In genomic region chr6:32585211-32585610, GRCm38 (mm10) we compare ENCODE assay signal across 10 mouse cellular contexts. TPM values are rescaled to one million over a fixed set of nuclear protein-coding genes. Genes with fewer than 3 reads are reported as not detected.
A peak's percentile ranks its signal among the peaks of the same experiment; 100 is the strongest.
DNase-seq lines count a peak whose midpoint lies in the region; ATAC-seq lines count a peak whose summit lies in the region.
"Had no signal": no experiment of that assay in that cellular context is flagged by ENCODE, and none has a peak within 500 bp of the region (broad histone marks: within the 10 kb centered on the region; RNA-seq: fewer than 3 reads in every experiment).

No protein-coding gene starts in this region.

- H3K9ac ChIP-seq in intestine, embryonic 14.5 days (ENCODE audit: low read length), result no peak overlapping the region
- no peak overlapping the region for H3K9ac ChIP-seq in intestine, embryonic 15.5 days
- H3K9ac ChIP-seq in embryonic facial prominence, embryonic 12.5 days, result no peak overlapping the region
- peak overlapping the region; percentile 39; the same call in 1 of the 2 replicates for H3K9ac ChIP-seq in hindbrain, embryonic 12.5 days
- peak overlapping the region; percentile 37; the same call in 1 of the 2 replicates for H3K9ac ChIP-seq in midbrain, embryonic 15.5 days

- peak overlapping the region; percentile 13; the same call in 1 of the 2 replicates for H3K4me2 ChIP-seq in intestine, embryonic 14.5 days (ENCODE audit: low read length)
- no peak overlapping the region for H3K4me2 ChIP-seq in intestine, embryonic 15.5 days (replicated peaks)
- H3K4me2 ChIP-seq in embryonic facial prominence, embryonic 12.5 days (replicated peaks), result peak overlapping the region; percentile 32
- H3K4me2 ChIP-seq in hindbrain, embryonic 12.5 days (replicated peaks), result peak overlapping the region; percentile 90
- H3K4me2 ChIP-seq in midbrain, embryonic 15.5 days, result peak overlapping the region; percentile 66

- H3K4me1 ChIP-seq in intestine, embryonic 14.5 days (replicated peaks; ENCODE audit: control insufficient read depth, insufficient read depth, low read length), result 0 out of 2 replicates have a peak, but pooled peaks cover 6% of the 10 kb centered on the region
- H3K4me1 ChIP-seq in intestine, embryonic 15.5 days (replicated peaks), result peaks cover 15% of the 10 kb centered on the region
- peaks cover 17% of the 10 kb centered on the region for H3K4me1 ChIP-seq in embryonic facial prominence, embryonic 12.5 days
- H3K4me1 ChIP-seq in hindbrain, embryonic 12.5 days, result peaks cover 48% of the 10 kb centered on the region
- H3K4me1 ChIP-seq in midbrain, embryonic 15.5 days, result peaks cover 44% of the 10 kb centered on the region

- 46% methylated on average over 3 of the region's 3 CpGs for WGBS in intestine, embryonic 14.5 days
- 49% methylated on average over 3 of the region's 3 CpGs for WGBS in intestine, embryonic 15.5 days
- 36% methylated on average over 3 of the region's 3 CpGs for WGBS in embryonic facial prominence, embryonic 12.5 days
- 42% methylated on average over 3 of the region's 3 CpGs for WGBS in hindbrain, embryonic 12.5 days
- WGBS in midbrain, embryonic 15.5 days, result 33% methylated on average over 3 of the region's 3 CpGs

- intact Hi-C loops in gastrocnemius, postnatal 36 days (cut with DNase I), result loop anchor here (5.0 to 10.0 kb wide), 2 partner anchors 103 to 920 kb away; no protein-coding TSS in a partner anchor

- H3K36me3 ChIP-seq in intestine, embryonic 14.5 days (ENCODE audit: control insufficient read depth, insufficient read depth, low read length), result no peaks in the 10 kb centered on the region
- H3K36me3 ChIP-seq in intestine, embryonic 15.5 days, result no peaks in the 10 kb centered on the region
- H3K36me3 ChIP-seq in embryonic facial prominence, embryonic 12.5 days, result no peaks in the 10 kb centered on the region
- no peaks in the 10 kb centered on the region for H3K36me3 ChIP-seq in hindbrain, embryonic 12.5 days
- H3K36me3 ChIP-seq in midbrain, embryonic 15.5 days (replicated peaks), result no peaks in the 10 kb centered on the region

- H3K4me3 ChIP-seq in intestine, embryonic 14.5 days (ENCODE audit: low read depth, low read length), result no peak overlapping the region
- no peak overlapping the region for H3K4me3 ChIP-seq in intestine, embryonic 15.5 days (replicated peaks)
- H3K4me3 ChIP-seq in embryonic facial prominence, embryonic 12.5 days, result no peak overlapping the region
- H3K4me3 ChIP-seq in hindbrain, embryonic 12.5 days, result peak overlapping the region; percentile 89
- H3K4me3 ChIP-seq in midbrain, embryonic 15.5 days, result peak overlapping the region; percentile 72

- no peak for DNase-seq in intestine, embryonic 14.5 days (ENCODE audit: low spot score)
- DNase-seq in frontal cortex, postnatal 10 days (ENCODE audit: low spot score in 2 of 2), result no peak
- DNase-seq in gastrocnemius, postnatal 36 days, result no peak
- no peak for DNase-seq in thymus, postnatal 36 days
- DNase-seq: cerebellum, adult 9-10 months; kidney, postnatal 10 days had no signal

- peaks cover 72% of the 10 kb centered on the region for H3K27me3 ChIP-seq in intestine, embryonic 14.5 days (replicated peaks; ENCODE audit: control insufficient read depth, insufficient read depth, low read length)
- H3K27me3 ChIP-seq in intestine, embryonic 15.5 days (replicated peaks), result peaks cover 66% of the 10 kb centered on the region
- peaks cover 48% of the 10 kb centered on the region for H3K27me3 ChIP-seq in embryonic facial prominence, embryonic 12.5 days
- H3K27me3 ChIP-seq in hindbrain, embryonic 12.5 days, result peaks cover 33% of the 10 kb centered on the region
- peaks cover 5% of the 10 kb centered on the region; the same call in 1 of the 2 replicates for H3K27me3 ChIP-seq in midbrain, embryonic 15.5 days (replicated peaks)

- H3K9me3 ChIP-seq in intestine, embryonic 14.5 days (ENCODE audit: control insufficient read depth, low read length), result no peaks in the 10 kb centered on the region
- H3K9me3 ChIP-seq in intestine, embryonic 15.5 days, result no peaks in the 10 kb centered on the region
- H3K9me3 ChIP-seq in embryonic facial prominence, embryonic 12.5 days, result no peaks in the 10 kb centered on the region
- no peaks in the 10 kb centered on the region for H3K9me3 ChIP-seq in hindbrain, embryonic 12.5 days (replicated peaks)
- no peaks in the 10 kb centered on the region for H3K9me3 ChIP-seq in midbrain, embryonic 15.5 days

- H3K27ac ChIP-seq in intestine, embryonic 14.5 days (ENCODE audit: low read depth), result no peak overlapping the region
- H3K27ac ChIP-seq in intestine, embryonic 15.5 days, result no peak overlapping the region
- no peak overlapping the region for H3K27ac ChIP-seq in embryonic facial prominence, embryonic 12.5 days
- H3K27ac ChIP-seq in hindbrain, embryonic 12.5 days, result no peak overlapping the region
- H3K27ac ChIP-seq in midbrain, embryonic 15.5 days, result 0 out of 2 replicates have a peak overlapping the region, but pooled peaks have one; percentile 39

- ATAC-seq in intestine, embryonic 14.5 days (replicated peaks; ENCODE audit: low FRiP score, low TSS enrichment, low read depth), result no peak
- no peak for ATAC-seq in intestine, embryonic 15.5 days
- ATAC-seq in embryonic facial prominence, embryonic 12.5 days (ENCODE audit: insufficient number of reproducible peaks, insufficient read depth, low FRiP score, low TSS enrichment), result no peak
- no peak for ATAC-seq in hindbrain, embryonic 12.5 days (ENCODE audit: low FRiP score)
- no peak for ATAC-seq in midbrain, embryonic 15.5 days (replicated peaks)

RNA-seq across cellular contexts. Expression of gene Plxna4, which starts 2.8 kb away (rescaled TPM):
- 3.9 and 4.7 TPM in 2 replicates for polyA plus RNA-seq in intestine, embryonic 14.5 days (2014; fragmentation: Nextera tagmentation; extraction: Ambion mirVana)
- polyA plus RNA-seq in intestine, embryonic 15.5 days (2015; fragmentation: Nextera tagmentation; extraction: Ambion mirVana), result 2.2 and 2.3 TPM in 2 replicates
- polyA plus RNA-seq in embryonic facial prominence, embryonic 12.5 days (2016; fragmentation: Nextera tagmentation; extraction: Ambion mirVana), result 4.9 and 5.5 TPM in 2 replicates
- 11.0 and 11.8 TPM in 2 replicates for polyA plus RNA-seq in hindbrain, embryonic 12.5 days (2016; fragmentation: Nextera tagmentation; extraction: Ambion mirVana)
- 13.8 and 14.2 TPM in 2 replicates for polyA plus RNA-seq in midbrain, embryonic 15.5 days (2015; fragmentation: Nextera tagmentation; extraction: Ambion mirVana)
- total RNA-seq in gastrocnemius, postnatal 36 days (2021), result 1 to 10 TPM; 2.2 to 2.5 TPM

Comparison
In these comparisons a context has a peak if more than half of its experiments do, and no peak if none do; other contexts are left out.
1. H3K4me3 ChIP-seq: peak in hindbrain, embryonic 12.5 days (single experiment) and midbrain, embryonic 15.5 days (single experiment); none in intestine, embryonic 14.5 days (single experiment), intestine, embryonic 15.5 days (single experiment) and embryonic facial prominence, embryonic 12.5 days (single experiment).
2. H3K9ac ChIP-seq: peak in hindbrain, embryonic 12.5 days (single experiment) and midbrain, embryonic 15.5 days (single experiment); none in intestine, embryonic 14.5 days (single experiment), intestine, embryonic 15.5 days (single experiment) and embryonic facial prominence, embryonic 12.5 days (single experiment).